Comparison of ENCODE assay signal across 26 mouse cellular contexts in the genomic region with DNA sequence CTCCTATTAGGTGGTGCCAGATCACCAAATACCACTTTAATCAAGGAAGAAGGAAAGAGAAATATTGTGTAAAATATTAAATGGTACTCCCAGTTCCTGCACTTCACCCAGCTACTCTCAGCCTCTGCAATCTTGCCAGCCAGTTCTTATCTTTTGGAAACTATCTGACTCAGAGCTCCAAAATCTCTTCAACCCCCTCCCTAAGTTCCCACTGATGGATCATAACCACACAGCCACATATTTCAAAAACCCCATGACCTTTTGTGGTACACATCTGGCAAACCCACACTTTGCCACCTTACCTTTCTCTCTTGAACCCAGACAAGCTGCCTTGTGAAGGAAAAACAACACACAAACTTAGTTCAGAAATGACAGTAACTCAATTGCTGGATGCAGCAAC.
A peak's percentile ranks its signal among the peaks of the same experiment; 100 is the strongest.
DNase-seq lines count a peak whose midpoint lies in the region; TF ChIP-seq lines count a peak whose summit lies in the region.
"Had no signal": no experiment of that assay in that cellular context is flagged by ENCODE, and none has a peak within 500 bp of the region (broad histone marks: within the 10 kb centered on the region; RNA-seq: fewer than 3 reads in every experiment).

No protein-coding gene starts in this region.

- H3K4me3 ChIP-seq in liver, adult 2 months (ENCODE audit: insufficient read depth, low read depth, low read length) = no peak overlapping the region
- no peak overlapping the region for H3K4me3 ChIP-seq in C2C12 (ENCODE audit: insufficient read depth, poor library complexity, severe bottlenecking)
- no peak overlapping the region for H3K4me3 ChIP-seq in myocyte
- H3K4me3 ChIP-seq: embryonic facial prominence, embryonic 10.5 days; embryonic facial prominence, embryonic 13.5 days; erythroblast, embryonic 14.5 days; forebrain, embryonic 12.5 days; forebrain, embryonic 15.5 days; heart, adult 2 months; heart, embryonic 10.5 days; heart, embryonic 13.5 days had no signal

- no peak for TF ChIP-seq CTCF in liver, adult 2 months (IDR thresholded peaks at IDR 0.05; ENCODE audit: low read depth, low read length)
- TF ChIP-seq CTCF in C2C12 (IDR thresholded peaks at IDR 0.05; ENCODE audit: control insufficient read depth, insufficient read depth, insufficient read length) = no peak

- peak; percentile 3 for DNase-seq in liver, adult 2 months (ENCODE audit: extremely low read depth, low read depth, low spot score)
- DNase-seq in liver = no peak
- no peak for DNase-seq in embryo, embryonic 9.5 days (ENCODE audit: extremely low spot score)
- DNase-seq in urinary bladder, adult 2 months (ENCODE audit: low spot score) = no peak
- DNase-seq: adrenal gland, adult 8-10 months; B cell, adult 2 months; cerebellum, adult 11 months; cerebellum, adult 2 months; cerebellum, adult 9-11 months; cerebellum, postnatal 25 days; gastrocnemius, postnatal 25 days; heart, adult 2 months; heart, postnatal 14 days; heart, postnatal 4 days had no signal

- no peak overlapping the region for H3ac ChIP-seq in C2C12 (ENCODE audit: control insufficient read depth, insufficient read length, low read depth)
- no peak overlapping the region for H3ac ChIP-seq in myocyte (ENCODE audit: control insufficient read depth, insufficient read length)

- no peaks in the 10 kb centered on the region for H3K79me3 ChIP-seq in C2C12 (ENCODE audit: low read depth)

- no peak for TF ChIP-seq POLR2A in liver, adult 2 months (IDR thresholded peaks at IDR 0.05; ENCODE audit: extremely low read depth, insufficient read depth, low read length)
- TF ChIP-seq POLR2A in myocyte (IDR thresholded peaks at IDR 0.05; ENCODE audit: insufficient read length, low read depth) = no peak

- no peaks in the 10 kb centered on the region for H3K27me3 ChIP-seq in liver, adult 2 months (ENCODE audit: control insufficient read depth, insufficient read depth, low read length)
- H3K27me3 ChIP-seq in C2C12 (ENCODE audit: control insufficient read depth, insufficient read depth, insufficient read length) (no peaks in the 10 kb centered on the region), myocyte (ENCODE audit: control insufficient read depth, insufficient read depth, insufficient read length) (no peaks in the 10 kb centered on the region)
- H3K27me3 ChIP-seq: embryonic facial prominence, embryonic 13.5 days; forebrain, embryonic 12.5 days; forebrain, embryonic 15.5 days; heart, embryonic 13.5 days; Patski had no signal

- H3K4me2 ChIP-seq in myocyte (ENCODE audit: low read depth) = peak overlapping the region; percentile 67
- H3K4me2 ChIP-seq: embryonic facial prominence, embryonic 13.5 days; forebrain, embryonic 12.5 days; forebrain, embryonic 15.5 days; heart, embryonic 13.5 days; hindbrain, embryonic 14.5 days had no signal

- H3K79me2 ChIP-seq in liver, adult 2 months (ENCODE audit: control insufficient read depth, insufficient read depth, low read length) = no peaks in the 10 kb centered on the region
- H3K79me2 ChIP-seq in C2C12 (ENCODE audit: control insufficient read depth, insufficient read depth) = no peaks in the 10 kb centered on the region
- H3K79me2 ChIP-seq in myocyte (ENCODE audit: control insufficient read depth, insufficient read depth) = no peaks in the 10 kb centered on the region

- H3K9ac ChIP-seq in liver, adult 2 months (ENCODE audit: low read depth, low read length) = no peak overlapping the region
- H3K9ac ChIP-seq: embryonic facial prominence, embryonic 13.5 days; forebrain, embryonic 12.5 days; forebrain, embryonic 15.5 days; heart, embryonic 13.5 days; hindbrain, embryonic 14.5 days had no signal

- no peak overlapping the region for H3K27ac ChIP-seq in liver, adult 2 months (replicated peaks; ENCODE audit: insufficient read depth, low read depth, low read length)
- H3K27ac ChIP-seq: embryonic facial prominence, embryonic 10.5 days; embryonic facial prominence, embryonic 13.5 days; forebrain, embryonic 12.5 days; forebrain, embryonic 15.5 days; heart, adult 2 months; heart, embryonic 10.5 days; heart, embryonic 13.5 days; hindbrain, embryonic 14.5 days; hindbrain, postnatal 0 days had no signal

- no peaks in the 10 kb centered on the region for H3K4me1 ChIP-seq in liver, adult 2 months (ENCODE audit: control insufficient read depth, insufficient read depth, low read length)
- H3K4me1 ChIP-seq: embryonic facial prominence, embryonic 10.5 days; embryonic facial prominence, embryonic 13.5 days; forebrain, embryonic 12.5 days; forebrain, embryonic 15.5 days; heart, embryonic 10.5 days; heart, embryonic 13.5 days had no signal

- H3K36me3 ChIP-seq in liver, adult 2 months (ENCODE audit: control insufficient read depth, insufficient read depth, low read length) = no peaks in the 10 kb centered on the region
- H3K36me3 ChIP-seq in C2C12 (ENCODE audit: control insufficient read depth, insufficient read depth) (no peaks in the 10 kb centered on the region), myocyte (ENCODE audit: control insufficient read depth, insufficient read depth) (no peaks in the 10 kb centered on the region)
- H3K36me3 ChIP-seq: embryonic facial prominence, embryonic 10.5 days; embryonic facial prominence, embryonic 13.5 days; forebrain, embryonic 12.5 days; forebrain, embryonic 15.5 days; heart, embryonic 10.5 days; heart, embryonic 13.5 days had no signal

TF ChIP-seq in C2C12, 6 proteins besides CTCF, POLR2A, EP300 and RAD21:
- TF ChIP-seq FOSL1 (IDR thresholded peaks at IDR 0.05; ENCODE audit: insufficient read depth, low read length, poor library complexity, severe bottlenecking) (peak; percentile 63), CEBPB (IDR thresholded peaks at IDR 0.05; ENCODE audit: low read depth) (no peak)

TF ChIP-seq in myocyte, 11 proteins besides CTCF, POLR2A, EP300 and RAD21:
- TF ChIP-seq CEBPB (IDR thresholded peaks at IDR 0.05; ENCODE audit: insufficient read depth, poor library complexity, severe bottlenecking) = 0 out of 2 replicates have a peak, but pooled peaks have one; percentile 20
- no peak for TF ChIP-seq REST (IDR thresholded peaks at IDR 0.05; ENCODE audit: insufficient read depth, insufficient read length)
- no peak for TF ChIP-seq SRF (IDR thresholded peaks at IDR 0.05; ENCODE audit: control insufficient read depth, insufficient read length, low read depth)
